ENCODE assay signal across 10 mouse cellular contexts in genomic region chr15:82040650-82041049, GRCm38 (mm10). TPM values are rescaled to one million over a fixed set of nuclear protein-coding genes. Genes with fewer than 3 reads are reported as not detected.
A peak's percentile ranks its signal among the peaks of the same experiment; 100 is the strongest.
DNase-seq lines count a peak whose midpoint lies in the region; ATAC-seq and TF ChIP-seq lines count a peak whose summit lies in the region.
"Had no signal": no experiment of that assay in that cellular context is flagged by ENCODE, and none has a peak within 500 bp of the region (broad histone marks: within the 10 kb centered on the region; RNA-seq: fewer than 3 reads in every experiment).

No protein-coding gene starts in this region.

- peak; percentile 46; the same call in 1 of the 2 replicates for ATAC-seq in liver, embryonic 14.5 days (ENCODE audit: insufficient read depth)

- no peaks in the 10 kb centered on the region for H3K9me3 ChIP-seq in liver, embryonic 14.5 days (ENCODE audit: control insufficient read depth, low read length)

- peak; percentile 56 for DNase-seq in adrenal gland, postnatal 10 days
- DNase-seq in adrenal gland, adult 8-10 months = no peak
- DNase-seq in left cerebral cortex, postnatal 14 days (ENCODE audit: low spot score in 2 of 2) = peak; percentile 62 to 65
- no peak for DNase-seq in left cerebral cortex, postnatal 36 days (ENCODE audit: low spot score in 2 of 2)
- peak; percentile 48 for DNase-seq in c-Kit-positive CD71-negative TER-119-negative erythroid progenitor cells, embryonic 14.5 days (ENCODE audit: low read depth)
- peak; percentile 58 for DNase-seq in heart, postnatal 4 days
- DNase-seq in liver, embryonic 14.5 days (ENCODE audit: low read depth in 3 of 3, low spot score in 3 of 3) = peak in 2 of 3 experiments; percentile 35 to 39
- DNase-seq in retina, embryonic 14.5 days (ENCODE audit: low spot score) = peak; percentile 83

- H3K36me3 ChIP-seq in liver, embryonic 14.5 days (replicated peaks; ENCODE audit: control insufficient read depth, insufficient read depth, low read depth) = peaks cover 48% of the 10 kb centered on the region

- peak; percentile 83 for TF ChIP-seq CTCF in liver, embryonic 14.5 days (IDR thresholded peaks at IDR 0.05; ENCODE audit: low read depth)

- WGBS in liver, embryonic 14.5 days (ENCODE audit: insufficient replicate concordance) = 88% methylated on average over 1 of the region's 1 CpGs

- H3K9ac ChIP-seq in liver, embryonic 14.5 days (replicated peaks) = no peak overlapping the region

- no peak overlapping the region for H3K4me3 ChIP-seq in liver, embryonic 14.5 days (ENCODE audit: insufficient read depth in 1 of 2, low read depth in 2 of 2, low read length in 2 of 2)

- TF ChIP-seq EP300 in liver, embryonic 14.5 days (IDR thresholded peaks at IDR 0.05; ENCODE audit: low read depth) = no peak

- H3K4me2 ChIP-seq in liver, embryonic 14.5 days (ENCODE audit: low read depth) = no peak overlapping the region

- intact Hi-C loops in left cerebral cortex, postnatal 14 days (cut with DNase I) = no loop called here
- intact Hi-C loops in left cerebral cortex, postnatal 36 days (cut with DNase I) = no loop called here

- peaks cover 2 to 6% of the 10 kb centered on the region in 2 experiments for H3K4me1 ChIP-seq in liver, embryonic 14.5 days (replicated peaks; ENCODE audit: control insufficient read depth in 2 of 2, insufficient read depth in 2 of 2, low read length in 1 of 2)

- H3K27ac ChIP-seq in liver, embryonic 14.5 days = no peak overlapping the region

- no peaks in the 10 kb centered on the region for H3K27me3 ChIP-seq in liver, embryonic 14.5 days (ENCODE audit: control insufficient read depth, insufficient read depth, low read length)

RNA-seq across cellular contexts. Expression of gene Snu13, which starts 6.7 kb away (rescaled TPM):
- 10 to 100 TPM; 76.1 to 84.1 TPM for total RNA-seq in adrenal gland, postnatal 10 days (2021)
- total RNA-seq in adrenal gland, adult 8-10 months (2022) = 10 to 100 TPM; 77.0 to 94.9 (median 88.2) TPM
- 100 to 1,000 TPM in 1 of 2 experiments, 10 to 100 TPM in 1; 91.1 to 102 TPM for total RNA-seq in left cerebral cortex, postnatal 14 days (2021)
- total RNA-seq in left cerebral cortex, postnatal 36 days (2021) = 100 to 1,000 TPM; 102 to 107 TPM
- total RNA-seq in heart, postnatal 4 days (2021) = 10 to 100 TPM; 63.4 to 69.5 TPM
- polyA plus RNA-seq in liver, embryonic 14.5 days (2012; rRNA removed) = 78.8 and 83.1 TPM in 2 replicates
- 187 TPM in 2 replicates for polyA plus RNA-seq in liver, embryonic 14.5 days (2014; fragmentation: Nextera tagmentation; extraction: Ambion mirVana)

RNA-seq across cellular contexts. Expression of gene Desi1, which starts 7.0 kb away (rescaled TPM):
- total RNA-seq in adrenal gland, postnatal 10 days (2021) = 10 to 100 TPM; 51.9 to 60.3 TPM
- 100 to 1,000 TPM in 2 of 4 experiments, 10 to 100 TPM in 2; 50.8 to 137 (median 93.4) TPM for total RNA-seq in adrenal gland, adult 8-10 months (2022)
- 100 to 1,000 TPM; 103 to 117 TPM for total RNA-seq in left cerebral cortex, postnatal 14 days (2021)
- total RNA-seq in left cerebral cortex, postnatal 36 days (2021) = 100 to 1,000 TPM; 103 to 118 TPM
- 10 to 100 TPM; 27.1 to 27.4 TPM for total RNA-seq in heart, postnatal 4 days (2021)
- 8.3 and 9.3 TPM in 2 replicates for polyA plus RNA-seq in liver, embryonic 14.5 days (2012; rRNA removed)
- polyA plus RNA-seq in liver, embryonic 14.5 days (2014; fragmentation: Nextera tagmentation; extraction: Ambion mirVana) = 8.6 and 11.3 TPM in 2 replicates

RNA-seq across cellular contexts. Expression of gene 4930407I10Rik, which starts 18.3 kb away (rescaled TPM):
- total RNA-seq in adrenal gland, postnatal 10 days (2021) = not detected
- total RNA-seq in adrenal gland, adult 8-10 months (2022) = not detected
- not detected for total RNA-seq in left cerebral cortex, postnatal 14 days (2021)
- total RNA-seq in left cerebral cortex, postnatal 36 days (2021) = not detected
- total RNA-seq in heart, postnatal 4 days (2021) = not detected
- not detected in 2 replicates for polyA plus RNA-seq in liver, embryonic 14.5 days (2012; rRNA removed)
- not detected in 2 replicates for polyA plus RNA-seq in liver, embryonic 14.5 days (2014; fragmentation: Nextera tagmentation; extraction: Ambion mirVana)
- total RNA-seq: ES-E14 had no signal
- polyA plus RNA-seq: heart, embryonic 16.5 days had no signal

RNA-seq across cellular contexts. Expression of gene Mei1, which starts 29.1 kb away (rescaled TPM):
- total RNA-seq in adrenal gland, postnatal 10 days (2021) = 1 to 10 TPM in 1 of 2 experiments, under 1 TPM in 1; 0.93 to 2.0 TPM
- 1 to 10 TPM in 3 of 4 experiments, under 1 TPM in 1; 0.74 to 4.1 (median 2.4) TPM for total RNA-seq in adrenal gland, adult 8-10 months (2022)
- under 1 TPM; 0.72 to 0.79 TPM for total RNA-seq in left cerebral cortex, postnatal 14 days (2021)
- 1 to 10 TPM; 3.4 to 3.6 TPM for total RNA-seq in left cerebral cortex, postnatal 36 days (2021)
- not detected for total RNA-seq in heart, postnatal 4 days (2021)
- polyA plus RNA-seq in liver, embryonic 14.5 days (2012; rRNA removed) = not detected in 2 replicates
- polyA plus RNA-seq in liver, embryonic 14.5 days (2014; fragmentation: Nextera tagmentation; extraction: Ambion mirVana) = not detected in 2 replicates
- polyA plus RNA-seq: heart, embryonic 16.5 days had no signal

RNA-seq across cellular contexts. Expression of gene Xrcc6, which starts 53.0 kb away (rescaled TPM):
- total RNA-seq in adrenal gland, postnatal 10 days (2021) = 100 to 1,000 TPM; 122 to 139 TPM
- total RNA-seq in adrenal gland, adult 8-10 months (2022) = 10 to 100 TPM; 64.2 to 93.2 (median 75.4) TPM
- 10 to 100 TPM; 18.7 to 23.9 TPM for total RNA-seq in left cerebral cortex, postnatal 14 days (2021)
- total RNA-seq in left cerebral cortex, postnatal 36 days (2021) = 10 to 100 TPM; 19.1 to 33.7 TPM
- total RNA-seq in heart, postnatal 4 days (2021) = 10 to 100 TPM; 26.6 to 27.4 TPM
- 13.9 and 22.1 TPM in 2 replicates for polyA plus RNA-seq in liver, embryonic 14.5 days (2012; rRNA removed)
- polyA plus RNA-seq in liver, embryonic 14.5 days (2014; fragmentation: Nextera tagmentation; extraction: Ambion mirVana) = 52.9 and 62.3 TPM in 2 replicates

Comparison
In these comparisons a context has a peak if more than half of its experiments do, and no peak if none do; other contexts are left out.
1. DNase-seq: peak in adrenal gland, postnatal 10 days (single experiment), left cerebral cortex, postnatal 14 days (2 of 2), c-Kit-positive CD71-negative TER-119-negative erythroid progenitor cells, embryonic 14.5 days (single experiment), heart, postnatal 4 days (single experiment), liver, embryonic 14.5 days (2 of 3) and retina, embryonic 14.5 days (single experiment); none in adrenal gland, adult 8-10 months (single experiment) and left cerebral cortex, postnatal 36 days (0 of 2).